Mouse (Mus musculus): ENCODE data around the gene Dhodh.

Dhodh gene

DNA sequence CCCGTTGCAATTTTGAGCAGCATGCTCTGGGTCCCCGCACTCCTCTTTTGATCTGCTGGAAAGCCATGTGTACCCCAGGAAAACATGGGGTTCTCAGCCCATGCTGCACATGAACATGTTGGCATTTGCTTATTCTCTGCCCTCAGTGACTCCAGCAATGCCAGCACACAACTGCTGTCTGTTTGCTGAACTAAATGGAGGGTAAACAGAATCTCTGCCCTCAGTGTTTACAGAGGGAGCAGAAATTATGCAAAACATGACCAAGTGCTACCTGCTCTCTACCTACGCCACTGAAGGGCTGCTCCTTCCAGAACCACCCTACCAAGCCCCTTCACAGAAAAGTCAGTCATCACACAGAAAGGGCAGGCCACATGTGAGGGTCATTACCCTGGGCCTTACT is 23.6 kb downstream of the Dhodh start:
- no peak for DNase-seq

DNA sequence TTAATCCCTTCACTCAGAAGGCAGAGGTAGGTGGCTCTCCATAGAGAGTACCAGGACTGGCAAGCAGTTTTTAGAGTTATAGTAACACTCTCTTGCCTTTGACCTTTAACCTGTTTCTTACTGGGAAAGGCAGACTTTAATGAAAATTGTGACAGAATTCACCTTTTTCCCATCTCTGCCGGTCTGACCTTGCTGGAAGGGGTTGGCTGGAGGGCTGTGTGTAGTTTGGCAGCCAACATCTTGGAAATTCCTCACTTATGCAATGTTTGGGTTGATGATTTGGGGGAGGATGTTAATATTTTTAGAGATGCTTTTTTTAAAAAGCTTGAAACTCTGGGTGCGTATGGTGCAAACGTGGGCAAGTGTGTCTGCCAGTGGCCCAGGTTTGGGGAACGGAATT is 24.2 kb downstream of the Dhodh start:
- no peak for DNase-seq

DNA sequence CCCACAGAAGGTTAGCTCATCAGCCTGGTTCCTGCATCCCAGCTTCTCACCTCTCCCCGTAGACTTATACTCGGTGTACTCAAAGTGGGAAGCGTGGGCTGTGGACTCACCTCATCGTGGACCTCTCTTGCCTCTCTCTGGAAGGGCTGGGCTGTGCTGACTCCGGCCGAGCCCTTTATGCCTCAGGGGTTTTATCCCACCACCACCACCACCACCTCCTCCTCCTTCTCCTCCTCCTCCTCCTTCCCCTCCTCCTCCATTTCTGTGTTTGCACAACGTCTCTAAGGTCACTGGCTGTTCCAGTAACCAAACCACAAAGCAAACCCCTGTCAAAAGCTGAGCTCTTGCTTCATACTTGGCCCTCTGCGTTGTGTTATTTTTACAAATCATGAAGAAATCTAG is 29.6 kb downstream of the Dhodh start, which contains the start of gene Hp:
Gene Hp (minus strand): TSS at position 273 of the 402 bp plus-strand sequence.
- no peak for DNase-seq

DNA sequence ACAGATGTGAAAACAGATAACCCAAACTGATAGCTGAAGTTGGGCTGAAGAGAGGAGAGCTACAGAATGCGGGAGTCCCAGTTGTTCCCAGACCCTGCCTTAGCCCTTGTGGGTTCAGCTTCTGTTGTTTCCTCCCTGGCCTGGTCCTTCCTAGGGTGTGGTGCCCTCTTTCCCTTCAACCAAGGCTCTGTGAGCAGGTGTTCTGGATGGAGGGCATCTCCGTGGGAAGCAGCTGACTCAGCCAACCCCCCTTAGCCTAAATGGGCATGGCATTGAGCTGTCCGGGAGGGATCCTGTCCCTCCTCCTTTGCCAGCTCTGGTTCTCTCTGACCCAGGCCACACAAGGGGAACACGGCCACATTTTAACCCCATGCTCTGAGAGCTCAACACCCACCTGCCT is 32.2 kb downstream of the Dhodh start:
- DNase-seq: no peak

DNA sequence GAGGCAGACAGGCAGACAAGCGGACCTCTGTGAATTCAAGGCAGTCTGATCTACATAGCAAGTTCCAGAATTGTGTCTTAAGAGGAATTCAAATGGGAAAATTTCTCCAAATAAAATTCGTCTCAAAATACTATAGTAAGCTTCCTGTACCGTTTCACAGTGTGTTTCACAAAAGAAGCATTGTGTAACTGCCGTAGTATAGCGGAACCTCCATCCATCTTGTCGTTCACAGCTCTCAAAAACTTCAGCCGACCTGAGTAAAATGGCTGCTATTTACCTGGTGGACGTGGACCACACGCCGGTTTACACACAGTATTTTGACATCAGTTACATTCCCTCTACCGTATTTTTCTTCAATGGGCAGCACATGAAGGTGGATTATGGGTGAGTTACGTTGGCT is 37.3 kb downstream of the Dhodh start:
- DNase-seq: no peak

DNA sequence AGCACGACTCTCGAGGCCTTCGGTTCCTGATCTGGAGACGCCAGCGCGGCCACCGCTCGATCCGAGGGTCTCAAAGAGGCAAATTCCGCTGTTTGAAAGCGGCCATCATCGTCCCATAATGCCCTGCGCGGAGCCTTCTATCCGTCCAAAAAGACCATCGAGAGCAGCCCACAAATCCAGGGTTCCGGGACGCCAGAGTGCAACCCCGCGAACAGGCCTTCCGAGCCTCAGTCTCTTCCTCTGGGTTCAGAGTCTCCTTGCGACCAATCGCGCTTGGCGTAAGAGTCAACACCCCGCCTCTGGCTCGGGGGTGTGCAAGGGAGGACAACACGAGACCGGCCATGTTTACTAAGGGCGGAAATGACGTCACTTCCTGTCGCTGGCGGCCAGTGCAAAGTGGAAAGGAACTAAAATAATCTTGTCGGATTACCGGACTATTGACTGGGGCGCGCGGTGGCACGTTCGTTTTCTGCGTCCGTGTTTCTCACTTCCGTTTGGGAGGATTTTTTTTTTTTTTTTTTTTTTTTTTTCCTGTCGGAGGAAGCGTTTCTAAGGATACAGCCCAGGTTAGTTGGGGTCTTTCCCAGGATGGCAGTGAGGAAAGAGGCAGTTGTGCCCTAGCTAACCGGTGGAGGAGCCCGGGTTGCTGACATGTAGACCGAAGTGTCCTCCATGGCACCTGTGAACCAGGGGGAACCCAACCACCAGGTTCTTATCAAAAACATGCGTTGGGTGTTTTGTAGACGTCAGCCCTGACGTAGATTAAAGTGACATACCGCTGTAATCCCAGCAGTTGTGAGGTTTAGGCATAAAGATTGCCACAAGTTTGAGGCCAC is 42.8 kb downstream of the Dhodh start, which contains the start of the genes Dhx38 and Txnl4b:
Gene Dhx38 (minus strand): TSS at position 364 of the 836 bp plus-strand sequence.
Gene Txnl4b (plus strand): TSS at position 395 of the 836 bp plus-strand sequence.
- DNase-seq: peak; percentile 96

DNA sequence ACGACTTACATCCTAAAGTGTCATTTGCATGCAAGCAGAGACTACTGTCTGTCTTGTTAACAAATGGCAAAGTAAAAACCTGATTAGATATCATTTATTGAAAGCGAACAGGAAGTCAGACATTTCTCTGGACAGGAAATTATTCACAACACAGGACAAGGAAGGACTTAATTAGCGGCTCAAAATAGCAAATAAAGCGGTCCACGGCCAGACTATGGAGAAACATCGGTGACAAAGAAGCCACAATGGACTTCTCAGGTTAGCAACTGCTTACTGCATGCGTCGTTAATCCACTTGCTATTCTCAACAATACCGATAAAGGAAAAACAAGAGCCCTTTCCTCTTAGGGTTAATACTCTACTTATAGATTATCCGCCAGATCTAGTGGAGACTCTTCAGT is 43.7 kb downstream of the Dhodh start:
- no peak for DNase-seq

DNA sequence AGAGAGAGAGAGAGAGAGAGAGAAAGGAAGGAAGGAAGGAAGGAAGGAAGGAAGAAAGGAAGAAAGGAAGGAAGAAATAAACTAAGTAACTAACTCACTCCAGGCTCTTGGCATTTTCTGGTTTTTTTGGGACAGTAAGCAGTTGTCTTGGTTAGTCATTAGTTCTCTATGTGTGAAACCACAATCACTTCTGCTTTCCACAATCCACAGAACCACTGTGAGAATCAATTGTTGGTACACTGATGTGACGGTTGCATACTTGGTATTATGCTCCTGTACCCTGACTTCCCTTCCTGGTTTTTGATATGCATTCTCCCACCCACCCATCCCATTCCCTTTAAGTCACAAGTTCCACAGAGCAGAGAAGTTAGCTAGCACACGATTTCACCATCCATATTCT is 44.6 kb downstream of the Dhodh start:
- DNase-seq: no peak

DNA sequence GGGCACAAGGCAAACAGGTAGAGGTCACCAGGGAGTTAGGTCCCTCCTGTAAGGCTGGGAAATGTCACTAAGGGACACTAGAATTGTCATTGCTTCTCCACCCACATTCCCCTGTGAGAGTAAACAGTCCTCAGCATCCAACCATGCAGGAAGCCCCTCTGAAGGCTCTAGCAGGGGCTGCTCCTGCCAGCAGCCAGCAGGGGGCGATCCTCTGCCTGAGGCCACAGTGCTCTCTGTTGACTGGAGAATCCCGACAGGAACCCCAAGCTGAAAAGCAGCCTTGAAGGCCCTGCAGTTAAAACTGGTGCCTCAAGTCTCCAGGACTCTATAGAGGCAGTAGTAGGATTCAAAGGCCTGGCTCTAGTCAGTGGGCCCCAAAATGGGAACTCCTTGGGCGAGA is 56.8 kb downstream of the Dhodh start:
- peak; percentile 23 for DNase-seq

DNA sequence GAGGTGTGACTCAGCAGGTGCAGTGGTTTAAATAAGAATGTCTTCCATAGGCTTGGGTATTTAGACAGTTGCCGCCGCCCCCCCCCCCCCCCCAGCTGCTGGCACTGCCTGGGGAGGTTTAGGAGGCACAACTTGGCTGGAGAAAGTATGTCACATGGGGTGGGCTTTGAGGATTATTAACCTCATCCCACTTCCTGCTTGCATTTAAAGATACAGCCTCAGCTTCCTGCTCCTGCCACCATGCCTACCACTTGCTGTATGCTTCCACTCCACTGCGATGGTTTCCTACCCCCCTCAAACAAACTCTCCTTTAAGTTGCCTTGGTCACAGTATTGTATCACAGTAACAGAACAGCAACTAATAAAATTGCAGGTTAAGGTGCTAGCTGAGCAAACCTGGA is 64.4 kb downstream of the Dhodh start:
- no peak for DNase-seq

DNA sequence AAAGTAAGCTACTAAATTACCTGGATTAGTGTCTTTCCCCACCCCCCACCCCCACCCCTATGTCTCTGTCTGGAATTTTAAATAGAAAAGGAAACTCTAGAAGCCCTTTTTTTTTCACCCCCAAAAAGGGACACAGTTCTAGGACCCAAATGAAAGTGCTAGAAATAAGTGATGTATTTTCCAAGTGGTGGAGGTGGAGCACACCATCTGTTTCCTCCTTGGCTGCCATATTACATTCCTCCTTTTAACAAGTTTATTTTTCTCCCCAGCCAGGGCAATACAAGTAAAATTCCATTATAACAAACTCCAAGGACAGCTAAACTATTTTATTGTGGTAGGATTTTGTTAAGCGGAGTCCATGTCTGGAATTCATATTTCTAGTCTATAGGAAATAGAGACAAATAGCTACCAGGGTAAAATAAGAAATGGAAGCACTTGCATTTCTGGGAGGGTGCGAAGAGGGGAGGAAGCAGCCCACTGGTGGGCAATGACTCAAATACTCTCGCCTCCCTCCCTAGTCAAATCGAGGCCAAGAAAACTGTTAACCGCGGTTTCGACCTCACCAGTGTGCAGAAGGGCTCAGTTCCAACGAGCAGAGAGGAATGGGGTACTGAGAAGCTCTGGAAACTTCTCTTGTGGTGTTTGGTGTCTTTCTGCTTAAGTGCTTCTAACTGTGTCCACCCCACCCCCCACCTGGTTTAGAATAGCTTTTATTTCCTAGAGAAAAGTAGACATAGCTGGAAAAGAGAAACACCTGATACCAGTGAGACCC is 65.5 kb downstream of the Dhodh start:
- no peak for DNase-seq

DNA sequence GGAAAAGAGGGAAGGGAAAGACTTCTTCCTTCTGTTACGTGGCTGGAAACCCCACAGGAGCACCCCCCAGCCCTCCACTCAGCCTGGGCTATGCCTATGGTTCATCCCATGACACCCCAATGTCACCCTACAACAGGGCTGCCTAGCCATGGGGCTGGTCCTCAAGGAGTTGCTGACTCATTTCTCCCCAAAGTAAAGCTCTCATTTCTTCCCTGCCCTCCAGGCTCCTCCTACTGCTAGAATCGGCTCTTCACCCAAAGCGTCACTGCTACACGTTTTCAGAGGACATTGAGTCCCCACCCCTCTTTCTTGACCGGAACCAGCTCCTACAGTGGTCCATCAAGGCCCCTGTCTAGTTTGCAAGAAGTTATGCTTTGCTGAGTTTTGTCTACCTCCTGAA is 66.3 kb downstream of the Dhodh start:
- no peak for DNase-seq

Measured in right cerebral cortex, postnatal 4 days (tissue).